Mouse (Mus musculus): ENCODE data around the gene Mrgprb3. TPM values are rescaled to one million over a fixed set of nuclear protein-coding genes. Genes with fewer than 3 reads are reported as not detected.

Gene Mrgprb3
- polyA plus RNA-seq (2012; rRNA removed), result not detected in 2 replicates

DNA sequence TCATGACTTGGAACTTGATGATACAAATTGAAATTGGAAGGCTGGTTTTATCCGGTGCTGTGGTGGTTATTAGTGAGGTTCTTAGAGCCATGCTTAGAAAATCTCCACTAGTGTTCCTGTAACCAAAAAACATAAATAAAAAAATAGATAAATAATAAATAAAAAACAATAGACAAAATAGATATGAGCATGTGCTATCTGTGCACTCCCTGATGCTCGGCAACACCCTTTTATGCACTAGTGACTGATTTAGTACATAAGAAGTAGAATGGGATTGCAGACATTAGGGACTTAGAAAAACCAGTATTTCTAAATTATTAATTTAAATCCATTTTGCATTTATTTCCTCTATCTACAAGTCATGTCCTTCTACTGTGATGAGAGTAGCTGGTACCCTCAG is at the start of gene Mrgprb3:
Mrgprb3 (minus strand) TSS at position 101 of the 400 bp plus-strand sequence.

Other genes starting within 250 kb of the Mrgprb3 start
- 0.01 TPM in 2 replicates for gene Mrgprb1, start 187.5 kb downstream of the Mrgprb3 start, polyA plus RNA-seq (2012; rRNA removed)
- 0.01 TPM in 1 of 2 replicates, not detected in the other for gene Mrgprx2, start 144.5 kb downstream of the Mrgprb3 start, polyA plus RNA-seq (2012; rRNA removed)
- gene Mrgprb2, start 85.7 kb downstream of the Mrgprb3 start, polyA plus RNA-seq (2012; rRNA removed), result 0.03 TPM in 1 of 2 replicates, not detected in the other
- gene Zdhhc13, start 145.2 kb upstream of the Mrgprb3 start, polyA plus RNA-seq (2012; rRNA removed), result 41.6 and 42.2 TPM in 2 replicates
- 3.3 TPM in 1 of 2 replicates, not detected in the other for gene Csrp3, start 204.2 kb upstream of the Mrgprb3 start, polyA plus RNA-seq (2012; rRNA removed)
- 2.4 and 2.5 TPM in 2 replicates for gene E2f8, start 237.8 kb upstream of the Mrgprb3 start, polyA plus RNA-seq (2012; rRNA removed)